Mouse (Mus musculus): ENCODE data around the gene Gipr.

- TF ChIP-seq CTCF (IDR thresholded peaks at IDR 0.05; ENCODE audit: extremely low read depth, insufficient read depth, insufficient read length, insufficient replicate concordance) (no peak), POLR2A (IDR thresholded peaks at IDR 0.05; ENCODE audit: low read depth, low read length) (no peak)
These were observed 46.2 kb upstream of the Gipr start, which contains the start of gene Gpr4 for GRCm38 (mm10) chr7:19211996-19212755.

All from spleen, adult 2 months (tissue).